Mouse (Mus musculus): ENCODE results near the gene Mettl23.

DNA sequence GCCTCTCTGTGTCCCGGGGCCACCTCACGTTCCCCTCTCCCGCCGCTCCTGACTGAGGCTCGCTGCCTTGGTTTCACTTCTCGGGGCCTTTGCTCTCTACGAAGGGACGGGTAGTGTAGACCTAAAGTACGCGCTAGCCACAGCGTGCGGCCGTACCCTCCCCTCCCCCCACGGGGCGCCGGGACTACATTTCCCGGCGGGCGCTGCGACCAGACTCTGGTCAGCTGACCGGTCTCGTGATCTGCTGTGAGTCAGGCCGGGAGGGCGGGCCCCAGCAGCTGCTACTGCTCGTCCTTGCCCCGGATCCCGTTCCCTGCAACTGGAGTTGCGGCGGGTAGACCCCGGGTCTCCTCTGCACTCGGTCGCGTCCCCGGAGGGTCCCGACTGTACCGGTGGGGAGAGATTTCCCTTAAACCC, 10.4 kb downstream of the Mettl23 start:
- no peak for TF ChIP-seq CTCF (IDR thresholded peaks at IDR 0.05; ENCODE audit: low read depth, low read length)
- no peak for TF ChIP-seq GATA2 (IDR thresholded peaks at IDR 0.05; ENCODE audit: borderline replicate concordance, low read depth, low read length)

Measured in G1E (cell line).